Mouse (Mus musculus): ENCODE results near the gene Isx. TPM values are rescaled to one million over a fixed set of nuclear protein-coding genes. Genes with fewer than 3 reads are reported as not detected.

Gene Isx
- not detected for total RNA-seq (2021)

DNA sequence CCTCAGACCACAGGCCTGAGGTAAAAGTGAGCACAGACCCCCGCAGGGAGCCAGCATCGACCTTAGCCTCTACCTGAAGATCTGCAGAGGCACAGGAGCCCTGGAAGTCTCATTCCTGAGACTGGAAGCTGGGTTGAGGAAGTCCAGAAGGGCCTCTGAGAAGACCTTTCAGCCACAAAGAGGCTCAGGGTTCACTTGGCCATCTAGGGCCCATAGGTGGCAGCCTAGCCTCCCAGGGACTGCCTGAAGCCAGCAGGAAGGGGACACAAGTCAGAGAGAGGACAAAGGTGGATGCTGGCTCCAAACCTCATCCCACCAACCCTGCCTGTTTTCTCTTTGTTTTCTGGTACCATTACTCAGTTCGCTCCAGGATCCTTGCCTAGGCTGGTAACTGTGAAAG lies at the start of gene Isx:
Gene Isx, plus strand, starts transcription at position 234 of the 400 bp plus-strand sequence.
- intact Hi-C loops (cut with DNase I) = no loop called here
- no peak for DNase-seq

GRCm38 (mm10) chr8:74827689-74828088 lies 45.3 kb upstream of the Isx start:
- DNase-seq = no peak
- intact Hi-C loops (cut with DNase I) = no loop called here

DNA sequence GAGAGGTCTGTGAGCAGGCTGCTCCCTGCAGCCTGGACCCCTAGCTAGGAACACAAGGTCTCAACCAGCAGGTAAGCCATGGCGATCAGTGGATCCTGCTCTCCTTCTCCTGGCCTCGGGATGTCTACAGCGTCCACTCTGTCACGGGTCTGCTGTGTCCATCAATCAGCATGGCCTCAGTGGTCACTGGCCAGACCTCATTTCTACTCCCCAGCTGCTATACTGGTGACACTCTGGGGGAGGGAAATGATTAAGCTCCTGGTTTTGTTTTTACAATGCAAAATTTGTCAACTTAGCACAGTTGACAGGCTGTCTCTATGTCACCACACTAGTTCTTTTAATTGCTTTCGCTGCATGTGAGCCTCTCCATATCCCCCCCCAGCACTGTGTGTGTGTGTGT lies 41.7 kb upstream of the Isx start:
- DNase-seq = no peak
- intact Hi-C loops (cut with DNase I) = no loop called here

GRCm38 (mm10) chr8:74834246-74834645 lies 38.7 kb upstream of the Isx start:
- no peak for DNase-seq
- intact Hi-C loops (cut with DNase I) = no loop called here

GRCm38 (mm10) chr8:74847376-74848048 lies 25.5 kb upstream of the Isx start:
- DNase-seq = no peak
- intact Hi-C loops (cut with DNase I) = no loop called here

DNA sequence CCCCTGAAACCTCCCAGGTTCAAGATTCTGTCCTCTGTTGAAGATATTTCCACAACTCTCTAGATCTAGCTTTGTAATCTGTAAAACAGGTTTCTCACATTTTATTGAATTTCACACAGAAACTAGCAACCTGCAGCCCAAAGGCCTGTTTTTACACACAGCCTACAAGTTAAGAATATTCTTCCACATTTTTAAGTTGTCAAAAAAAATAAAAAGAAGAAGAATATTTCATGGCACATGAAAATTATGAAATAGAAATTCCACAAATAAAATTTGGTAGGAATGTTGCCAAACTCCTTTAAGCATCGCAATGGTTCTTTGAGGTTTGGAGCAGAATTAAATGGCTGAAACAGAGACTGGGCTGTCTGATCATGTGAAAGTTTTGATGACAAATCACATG lies 24.3 kb upstream of the Isx start:
- intact Hi-C loops (cut with DNase I) = no loop called here
- DNase-seq = no peak

DNA sequence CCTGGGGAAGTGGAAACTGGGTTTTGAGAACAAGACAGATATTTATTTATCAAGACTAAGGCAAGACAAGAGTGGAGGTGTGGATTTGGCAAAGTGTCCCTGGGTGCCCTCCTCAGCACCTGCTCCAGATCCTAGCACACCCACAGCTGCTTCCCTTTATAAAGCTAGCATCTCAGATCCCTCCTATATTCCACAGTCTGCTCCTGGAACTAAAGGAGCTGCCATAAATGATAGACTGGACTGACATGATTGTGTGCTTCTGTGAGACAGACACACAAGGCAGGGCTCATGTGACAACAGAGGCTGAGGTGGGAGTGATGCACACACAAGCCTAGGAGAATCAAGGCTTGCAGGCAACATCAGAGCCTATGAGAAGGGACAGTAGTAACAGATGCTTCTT lies 22.0 kb upstream of the Isx start:
- DNase-seq = no peak
- intact Hi-C loops (cut with DNase I) = no loop called here

GRCm38 (mm10) chr8:74851837-74852236 lies 21.1 kb upstream of the Isx start:
- intact Hi-C loops (cut with DNase I) = no loop called here
- no peak for DNase-seq

DNA sequence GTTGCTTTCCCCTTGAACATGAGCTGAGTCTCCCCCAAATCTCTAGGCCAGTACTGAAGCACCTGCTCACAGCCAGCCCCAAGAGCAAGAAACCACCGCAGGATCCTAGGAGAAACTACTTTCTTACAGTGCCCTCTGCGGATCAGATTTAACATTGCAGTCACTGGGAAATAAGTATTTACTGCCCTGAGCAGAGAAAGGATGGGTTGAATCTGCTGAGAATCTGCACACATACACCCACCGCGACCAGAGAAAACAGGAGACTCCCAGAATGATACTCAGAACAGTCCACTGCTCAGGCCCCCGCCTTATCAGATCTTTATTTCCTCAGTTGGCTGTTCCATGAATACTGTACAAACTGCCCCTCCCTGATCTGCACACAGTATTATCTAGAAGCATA lies 19.5 kb upstream of the Isx start:
- intact Hi-C loops (cut with DNase I) = no loop called here
- peak in 1 of 2 experiments; percentile 8 for DNase-seq

DNA sequence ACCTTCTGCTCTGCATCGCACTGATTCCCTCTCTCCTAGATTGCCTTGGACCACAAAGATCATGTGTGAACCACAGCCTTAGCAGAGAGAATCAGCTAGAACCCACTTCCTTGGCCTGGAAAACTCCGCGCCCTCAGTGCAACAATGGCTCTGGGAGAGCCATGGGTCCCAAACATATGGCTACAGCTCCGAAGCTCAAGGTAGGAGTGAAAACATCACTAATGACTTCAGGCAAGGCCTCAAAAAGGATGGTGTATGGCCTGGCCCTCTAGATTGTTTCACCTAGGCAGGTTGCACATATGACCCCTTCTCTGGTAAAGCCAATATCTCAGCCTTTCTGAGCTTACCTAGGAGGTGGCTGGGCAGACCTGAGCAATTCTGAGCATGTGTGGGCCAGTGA lies 18.2 kb upstream of the Isx start:
- DNase-seq = no peak
- intact Hi-C loops (cut with DNase I) = no loop called here

- intact Hi-C loops (cut with DNase I) = no loop called here
Observed at GRCm38 (mm10) chr8:74855341-74855740, 17.6 kb upstream of the Isx start.

GRCm38 (mm10) chr8:74859241-74859640 lies 13.7 kb upstream of the Isx start:
- DNase-seq = no peak
- intact Hi-C loops (cut with DNase I) = no loop called here

More at GRCm38 (mm10) chr8:74855341-74855740, 17.6 kb upstream of the Isx start:
- no peak for DNase-seq

GRCm38 (mm10) chr8:74860449-74860848 lies 12.5 kb upstream of the Isx start:
- no peak for DNase-seq
- intact Hi-C loops (cut with DNase I) = no loop called here

- intact Hi-C loops (cut with DNase I) = no loop called here
- no peak for DNase-seq
Observed at GRCm38 (mm10) chr8:74862598-74862997, 10.4 kb upstream of the Isx start.

DNA sequence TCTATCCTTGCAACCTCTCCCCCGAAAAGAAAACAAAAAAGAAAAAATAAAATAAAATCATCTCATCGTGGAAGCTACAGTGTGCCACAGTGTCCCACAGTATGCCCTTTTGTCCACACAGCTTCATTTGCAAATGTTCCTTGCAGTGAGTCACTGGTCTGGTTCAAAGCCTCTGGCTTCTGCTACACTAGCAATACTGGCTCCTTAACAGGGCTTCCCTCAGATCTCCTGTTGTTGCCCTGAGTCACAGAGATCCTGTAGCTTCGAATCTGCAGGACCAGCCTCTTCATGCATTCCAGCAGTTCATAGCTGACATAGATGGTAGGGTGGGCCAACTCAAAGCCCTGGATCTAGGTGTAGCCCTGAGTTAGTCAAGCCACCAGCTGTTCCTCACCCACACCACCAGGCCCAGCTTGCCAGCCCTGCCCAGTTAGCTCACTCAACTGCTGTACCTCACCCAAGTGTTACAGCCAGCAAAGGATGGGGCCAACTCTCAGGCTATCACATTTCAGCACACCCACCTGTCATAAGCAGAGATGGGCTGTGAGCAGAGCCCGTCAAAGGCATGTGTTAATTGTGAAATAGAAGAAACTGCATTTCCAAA lies 2.5 kb upstream of the Isx start:
- intact Hi-C loops (cut with DNase I) = no loop called here
- DNase-seq = no peak

GRCm38 (mm10) chr8:74871686-74872085 lies 1.3 kb upstream of the Isx start:
- no peak for DNase-seq
- intact Hi-C loops (cut with DNase I) = no loop called here

DNA sequence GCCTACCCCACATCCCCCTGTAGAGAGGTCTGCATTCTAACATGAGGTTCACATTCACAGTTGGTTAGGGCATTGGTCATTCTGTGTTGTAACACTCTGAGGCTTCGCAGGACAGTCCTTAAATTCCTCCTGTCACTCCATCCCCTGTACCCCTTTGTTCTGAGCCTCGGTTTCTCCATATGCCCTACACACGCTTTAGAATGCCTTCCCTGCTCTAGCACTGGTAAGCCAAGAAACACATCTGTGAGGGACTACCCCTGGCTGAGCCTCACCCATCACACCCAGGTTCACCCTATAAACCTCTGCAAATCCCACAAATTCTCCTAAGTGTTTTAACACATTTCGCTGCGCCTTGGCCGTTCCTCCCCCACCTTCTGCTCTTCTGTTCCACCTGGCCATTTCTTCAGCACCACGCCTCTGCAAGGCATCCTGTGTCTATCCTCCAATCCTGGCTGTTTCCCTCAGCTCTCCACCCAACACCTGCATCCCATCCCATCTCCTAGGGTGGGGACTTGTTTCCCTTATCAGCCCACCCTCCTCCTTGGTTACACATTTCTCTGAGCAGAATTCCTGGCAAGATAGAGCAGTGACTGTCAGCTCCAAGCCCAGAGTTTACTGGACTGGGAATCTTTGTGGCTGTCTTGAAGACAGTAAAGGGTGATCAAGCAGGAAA lies 686 bp upstream of the Isx start:
- intact Hi-C loops (cut with DNase I) = no loop called here
- DNase-seq = no peak

GRCm38 (mm10) chr8:74874565-74874964 lies 1.6 kb downstream of the Isx start:
- no peak for DNase-seq
- intact Hi-C loops (cut with DNase I) = no loop called here

DNA sequence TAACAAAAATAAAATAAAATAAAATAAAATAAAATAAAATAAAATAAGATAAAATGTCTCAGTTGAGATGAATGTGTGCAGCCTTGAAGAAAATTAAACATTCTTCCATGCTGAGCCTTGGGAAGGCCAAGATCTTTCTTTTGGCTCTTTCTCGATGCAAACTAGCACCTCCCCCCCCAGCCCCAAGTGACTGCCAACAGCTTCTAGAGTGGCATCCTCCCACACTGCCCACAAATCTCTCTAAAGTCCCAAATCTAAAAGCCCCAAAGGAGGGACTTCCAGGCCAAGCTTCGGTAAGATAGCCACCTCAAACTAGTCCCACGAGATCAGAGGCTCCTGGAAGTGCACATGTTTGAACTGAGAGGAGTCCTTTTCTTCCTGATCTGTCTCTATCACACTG lies 5.7 kb downstream of the Isx start:
- DNase-seq = no peak
- intact Hi-C loops (cut with DNase I) = no loop called here

DNA sequence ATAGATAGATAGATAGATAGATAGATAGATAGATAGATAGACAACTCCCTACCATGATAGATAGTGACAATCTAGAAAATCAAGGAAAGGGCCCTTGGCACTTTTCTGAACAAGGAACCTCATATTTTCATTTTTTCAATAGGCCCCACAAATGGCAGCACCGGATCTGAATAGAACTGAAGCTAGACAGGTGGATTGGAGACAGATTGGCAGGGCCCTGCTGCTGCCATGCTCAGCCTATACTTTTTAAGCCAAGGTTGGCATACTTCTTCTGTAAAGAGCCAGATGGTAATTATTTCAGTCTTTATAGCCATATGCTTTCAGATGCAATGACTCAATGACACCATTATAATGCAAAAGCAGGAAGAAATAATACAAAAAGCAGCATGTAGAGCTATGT lies 15.8 kb downstream of the Isx start:
- DNase-seq = no peak
- intact Hi-C loops (cut with DNase I) = no loop called here

DNA sequence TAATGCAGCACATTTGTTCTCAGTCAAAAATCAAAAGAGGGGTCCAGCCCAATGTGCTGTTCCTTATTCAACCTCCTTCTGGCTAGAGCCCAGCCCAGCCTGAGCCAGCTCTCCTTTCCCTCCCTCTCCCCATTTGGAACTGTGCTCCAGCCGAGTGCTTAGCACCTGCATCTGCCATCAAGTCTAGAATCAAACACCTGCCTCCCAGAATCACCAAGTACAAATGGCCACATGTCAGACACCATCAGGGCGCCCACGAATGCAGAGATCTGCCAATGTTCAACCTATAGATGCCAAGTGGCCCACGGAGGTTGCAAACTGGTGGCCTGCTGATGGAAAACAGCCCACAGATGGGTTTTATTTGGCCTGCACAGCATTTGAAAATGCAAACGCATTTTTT lies 18.1 kb downstream of the Isx start:
- DNase-seq = no peak
- intact Hi-C loops (cut with DNase I) = no loop called here

GRCm38 (mm10) chr8:74896302-74896701 lies 23.3 kb downstream of the Isx start:
- no peak for DNase-seq
- intact Hi-C loops (cut with DNase I) = no loop called here

Measured in heart, postnatal 36 days (tissue).